Mouse (Mus musculus) embryonic facial prominence, embryonic 12.5 days (tissue): ENCODE measurements around the gene Padi2. TPM values are rescaled to one million over a fixed set of nuclear protein-coding genes. Genes with fewer than 3 reads are reported as not detected.

Experiments
- ATAC-seq: fragments of 200-750 bp; cut with Nextera tagmentation; 2 replicates; pipeline ENCODE4 v1.8.0; 2017; ENCODE audit not compliant: insufficient number of reproducible peaks, insufficient read depth, low FRiP score, low TSS enrichment
- H3K27ac ChIP-seq: fragments of 300-500 bp; sonication (generic); 2 replicates; pipeline ENCODE4 v1.5.1; 2016; ENCODE audit warnings: mild to moderate bottlenecking
- H3K27me3 ChIP-seq: fragments of 300-500 bp; sonication (generic); 2 replicates; pipeline ENCODE4 v1.6.1; 2016; ENCODE audit warnings: mild to moderate bottlenecking, moderate library complexity
- H3K36me3 ChIP-seq: fragments of 300-500 bp; sonication (generic); 2 replicates; pipeline ENCODE4 v1.6.1; 2016; ENCODE audit warnings: mild to moderate bottlenecking
- H3K4me1 ChIP-seq: fragments of 300-500 bp; sonication (generic); 2 replicates; pipeline ENCODE4 v1.6.1; 2016
- H3K4me2 ChIP-seq: fragments of 300-500 bp; sonication (generic); replicated peaks from 2 replicates; pipeline ENCODE4 v1.6.1; 2016; ENCODE audit warnings: mild to moderate bottlenecking, moderate library complexity
- H3K4me3 ChIP-seq: fragments of 300-500 bp; sonication (generic); 2 replicates; pipeline ENCODE4 v1.5.1; 2016; ENCODE audit warnings: mild to moderate bottlenecking
- H3K9ac ChIP-seq: fragments of 300-500 bp; sonication (generic); 2 replicates; pipeline ENCODE4 v1.6.1; 2016; ENCODE audit warnings: mild to moderate bottlenecking, moderate library complexity
- H3K9me3 ChIP-seq: fragments of 300-500 bp; sonication (generic); 2 replicates; pipeline ENCODE4 v1.6.1; 2016; ENCODE audit warnings: mild to moderate bottlenecking, moderate library complexity
- WGBS: fragments of 180-500 bp; shearing (Covaris S2); methylation state at CpG from one replicate; pipeline ENCODE4 v1.1.7; 2016; 5-methylcytosine and 5-hydroxymethylcytosine counted together
- polyA plus RNA-seq: library from polyadenylated mRNA; unstranded; fragments of >200 nt; fragmentation: Nextera tagmentation; extraction: Ambion mirVana; gene quantifications from 2 replicates; pipeline ENCODE4 v1.2.1, GENCODE M21; 2016

Gene Padi2
- 3.0 and 3.6 TPM in 2 replicates for polyA plus RNA-seq

DNA sequence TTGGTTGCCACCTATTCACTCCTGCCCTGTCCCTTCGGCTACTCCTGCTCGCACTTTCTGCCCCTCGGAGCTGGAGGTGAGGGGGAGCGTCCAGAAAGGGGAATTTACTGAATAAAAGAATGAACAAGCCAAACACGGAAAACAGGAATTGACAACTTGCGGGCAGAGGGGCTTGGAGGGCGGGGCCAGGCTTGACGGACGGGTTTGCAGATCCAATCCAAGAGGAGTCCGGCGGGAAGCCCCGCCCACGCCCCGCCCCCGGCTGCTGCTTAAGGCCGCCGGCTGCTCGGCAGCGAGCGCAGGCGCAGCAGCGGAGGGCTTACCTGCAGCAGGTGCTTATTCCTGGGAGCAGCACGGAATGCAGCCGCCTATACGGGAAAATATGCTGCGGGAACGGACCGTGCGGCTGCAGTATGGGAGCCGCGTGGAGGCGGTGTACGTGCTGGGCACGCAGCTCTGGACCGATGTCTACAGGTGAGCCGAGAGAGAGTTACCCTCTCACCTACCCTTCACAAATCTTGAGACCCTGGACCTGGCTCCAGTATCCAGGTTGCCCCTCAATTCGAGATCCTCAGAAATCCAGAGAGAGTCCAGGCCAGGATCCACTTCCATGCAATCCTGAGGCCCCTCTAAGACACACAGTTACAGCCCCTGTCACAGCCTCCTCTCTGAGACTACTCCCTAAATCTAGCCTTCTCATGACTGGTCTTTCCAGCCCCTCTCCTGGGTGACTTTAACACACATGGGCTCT, at the start of gene Padi2:
Gene Padi2 (plus strand): TSS at position 269 of the 751 bp plus-strand sequence.
- Histone ChIP-seq H3K9ac (0 out of 2 replicates have a peak within 1 kb of the TSS, but pooled peaks have one; percentile 21), H3K27me3 (peaks cover 48% of the 10 kb centered on the region)
- 3% methylated on average over 37 of the region's 37 CpGs for WGBS

DNA sequence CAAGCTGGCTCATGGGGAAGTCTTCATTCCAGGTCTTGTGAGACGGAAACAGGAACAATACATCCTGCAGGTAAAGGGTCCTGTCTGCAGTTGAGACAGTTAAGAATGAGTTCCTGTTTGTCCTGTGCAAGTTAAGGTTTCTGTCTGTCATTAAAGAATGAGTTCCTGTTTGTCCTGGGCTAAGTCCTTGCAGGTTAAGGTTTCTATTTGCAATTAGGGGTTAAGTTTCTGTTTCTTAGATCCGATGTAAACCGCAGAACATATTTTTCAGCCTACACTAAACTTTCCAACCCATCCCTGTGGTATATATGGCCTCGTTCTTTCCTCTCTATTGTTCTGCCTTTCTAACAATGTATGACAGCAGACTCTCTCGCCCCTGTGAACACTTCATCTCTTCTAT, 49.1 kb upstream of the Padi2 start:
- WGBS = 73% methylated on average over 5 of the region's 5 CpGs
- no peak overlapping the region for H3K27ac ChIP-seq
- no peak overlapping the region for H3K9ac ChIP-seq
- no peaks in the 10 kb centered on the region for H3K27me3 ChIP-seq
- H3K36me3 ChIP-seq = no peaks in the 10 kb centered on the region
- H3K4me3 ChIP-seq = no peak overlapping the region
- H3K4me1 ChIP-seq = no peaks in the 10 kb centered on the region
- no peak overlapping the region for H3K4me2 ChIP-seq
- no peak for ATAC-seq
- H3K9me3 ChIP-seq = no peaks in the 10 kb centered on the region

More for the DNA sequence above, at the start of gene Padi2:
- H3K27ac ChIP-seq = no peak within 1 kb of the TSS
- H3K9me3 ChIP-seq = no peaks in the 10 kb centered on the region
- no peaks in the 10 kb centered on the region for H3K36me3 ChIP-seq
- H3K4me2 ChIP-seq = peak within 1 kb of the TSS; percentile 52
- peak within 1 kb of the TSS; percentile 22 for H3K4me3 ChIP-seq
- 0 out of 2 replicates have a peak, but pooled peaks have one; percentile 36 for ATAC-seq
- peaks cover 7% of the 10 kb centered on the region for H3K4me1 ChIP-seq

DNA sequence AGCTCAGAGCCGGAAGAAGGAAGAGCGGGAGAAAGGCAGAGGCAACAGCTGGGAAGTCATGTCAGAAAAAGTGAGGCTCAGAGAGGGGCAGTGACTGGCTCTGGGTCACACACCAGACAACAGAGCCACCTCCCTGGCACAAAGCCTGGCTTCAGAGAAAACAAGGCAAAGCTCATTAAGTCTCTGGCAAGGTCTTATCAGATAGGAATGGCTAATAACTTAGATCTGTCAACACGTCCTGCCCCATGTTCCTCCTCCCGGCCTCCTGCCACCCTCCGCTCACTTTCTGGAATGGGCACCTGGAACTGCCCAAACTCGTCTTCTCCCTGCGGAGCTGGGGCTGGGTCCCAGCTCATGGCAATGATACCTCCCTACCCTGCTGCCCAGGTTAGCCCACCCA, 48.3 kb upstream of the Padi2 start:
- WGBS = 84% methylated on average over 7 of the region's 7 CpGs
- Histone ChIP-seq H3K27ac (no peak overlapping the region), H3K27me3 (no peaks in the 10 kb centered on the region), H3K4me2 (no peak overlapping the region), H3K4me3 (no peak overlapping the region), H3K9me3 (no peaks in the 10 kb centered on the region), H3K4me1 (no peaks in the 10 kb centered on the region), H3K36me3 (no peaks in the 10 kb centered on the region), H3K9ac (no peak overlapping the region)
- ATAC-seq = no peak

DNA sequence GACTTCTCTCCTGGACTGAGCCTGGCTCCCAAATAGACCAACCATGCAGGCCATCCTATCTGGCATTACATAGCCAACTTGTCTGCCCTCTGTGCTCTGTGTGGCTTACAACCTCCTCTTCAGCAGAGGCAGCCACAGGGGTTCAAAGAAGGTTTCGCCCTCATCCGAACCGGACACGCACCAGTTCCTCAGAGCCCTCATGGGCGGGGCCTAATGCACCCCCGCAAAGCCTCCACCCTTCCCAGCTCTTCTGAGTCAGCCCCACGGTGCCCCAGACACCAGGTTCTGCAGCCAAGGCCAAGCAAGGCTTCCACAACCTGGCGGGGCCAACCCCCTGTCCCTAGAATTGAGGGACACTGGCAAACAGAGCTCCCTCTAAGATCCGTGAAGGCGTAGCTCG, 46.9 kb upstream of the Padi2 start:
- H3K4me3 ChIP-seq = no peak overlapping the region
- no peaks in the 10 kb centered on the region for H3K27me3 ChIP-seq
- H3K27ac ChIP-seq = no peak overlapping the region
- no peaks in the 10 kb centered on the region for H3K4me1 ChIP-seq
- H3K9ac ChIP-seq = no peak overlapping the region
- no peak for ATAC-seq
- 80% methylated on average over 11 of the region's 11 CpGs for WGBS
- H3K4me2 ChIP-seq = no peak overlapping the region
- H3K9me3 ChIP-seq = no peaks in the 10 kb centered on the region
- H3K36me3 ChIP-seq = no peaks in the 10 kb centered on the region

DNA sequence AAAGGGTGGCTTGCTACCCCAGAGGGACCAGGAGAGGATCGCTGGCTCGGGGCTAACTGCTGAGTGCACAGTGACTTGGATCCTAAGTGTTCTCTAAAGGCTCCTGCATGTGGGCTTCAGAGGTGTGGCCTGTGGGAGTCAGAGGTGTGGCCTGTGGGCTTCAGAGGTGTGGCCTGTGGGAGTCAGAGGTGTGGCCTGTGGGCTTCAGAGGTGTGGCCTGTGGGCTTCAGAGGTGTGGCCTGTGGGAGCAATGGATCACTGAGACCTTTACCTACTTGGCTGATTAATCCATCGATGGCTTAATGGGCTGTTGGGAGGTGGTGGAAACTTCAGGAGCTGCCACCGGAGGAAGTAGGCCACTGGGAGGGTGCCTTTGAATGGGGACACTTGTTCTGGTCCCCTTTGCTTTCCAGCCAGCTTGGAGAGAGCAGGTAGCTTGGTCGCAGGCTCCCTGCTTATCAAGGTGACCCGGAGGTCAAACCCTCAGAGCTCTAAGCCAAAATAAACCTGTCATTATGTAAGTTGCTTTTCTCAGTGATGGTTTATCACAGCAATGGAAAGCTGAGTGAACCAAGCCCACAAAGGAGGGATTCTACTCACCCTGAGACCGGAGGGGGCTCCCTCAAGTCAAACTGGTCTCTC, 45.9 kb upstream of the Padi2 start:
- no peak for ATAC-seq
- Histone ChIP-seq H3K36me3 (no peaks in the 10 kb centered on the region), H3K27ac (no peak overlapping the region), H3K4me2 (no peak overlapping the region), H3K4me3 (no peak overlapping the region), H3K4me1 (no peaks in the 10 kb centered on the region), H3K9ac (no peak overlapping the region), H3K9me3 (no peaks in the 10 kb centered on the region), H3K27me3 (no peaks in the 10 kb centered on the region)
- 59% methylated on average over 7 of the region's 7 CpGs for WGBS

DNA sequence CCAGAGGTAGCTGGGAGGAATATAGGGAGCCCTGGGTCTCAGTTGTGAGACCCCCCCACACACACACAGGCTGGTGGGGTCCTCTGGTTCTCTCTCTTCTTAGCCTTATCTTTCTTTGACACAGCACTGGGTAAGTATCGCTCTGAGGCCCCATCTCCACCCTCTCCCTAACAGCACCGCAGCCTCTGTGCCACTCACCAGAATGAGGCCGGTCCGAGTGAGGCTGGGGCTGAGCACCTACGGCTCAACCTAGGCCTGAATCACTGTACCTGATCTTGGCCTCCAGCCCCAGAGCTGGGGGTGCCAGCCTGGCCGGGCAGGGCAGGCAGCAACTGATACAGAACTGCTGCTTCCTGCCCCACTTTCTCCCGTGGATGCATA, 45.4 kb upstream of the Padi2 start:
- ATAC-seq = no peak
- Histone ChIP-seq H3K4me1 (no peaks in the 10 kb centered on the region), H3K4me3 (no peak overlapping the region), H3K4me2 (no peak overlapping the region), H3K36me3 (no peaks in the 10 kb centered on the region), H3K27ac (no peak overlapping the region), H3K9me3 (no peaks in the 10 kb centered on the region), H3K9ac (no peak overlapping the region), H3K27me3 (no peaks in the 10 kb centered on the region)
- WGBS = 86% methylated on average over 7 of the region's 7 CpGs

DNA sequence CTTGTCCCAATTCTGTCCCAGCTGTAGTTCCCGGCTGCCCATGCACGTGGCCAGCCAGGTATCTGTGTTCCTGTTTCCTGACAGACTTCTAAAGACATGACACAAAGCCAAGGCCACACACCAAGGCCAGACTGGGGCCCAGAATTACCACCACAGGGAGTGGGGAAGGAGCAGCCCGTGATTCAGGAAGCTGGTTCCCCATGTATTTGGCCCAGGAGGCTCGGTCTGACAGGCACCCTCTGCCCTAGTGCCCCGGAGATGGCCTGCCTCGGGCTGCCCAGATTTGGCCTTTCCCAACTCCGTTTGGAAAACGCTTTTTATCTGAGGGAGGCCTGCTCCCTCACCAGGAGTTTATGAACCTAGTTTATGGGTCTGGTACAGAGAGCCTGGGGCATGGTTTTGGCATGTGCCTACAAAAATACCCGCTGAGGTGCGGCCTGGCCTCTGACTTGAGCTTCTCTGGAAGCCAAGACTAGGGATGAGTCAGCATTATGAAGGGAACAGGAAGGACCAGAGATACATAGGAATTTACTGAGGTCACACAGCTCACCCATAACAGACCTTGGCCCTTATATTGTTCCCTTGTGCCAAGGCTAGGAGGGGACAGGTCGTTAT, 44.0 kb upstream of the Padi2 start:
- Histone ChIP-seq H3K4me1 (no peaks in the 10 kb centered on the region), H3K27ac (no peak overlapping the region), H3K36me3 (no peaks in the 10 kb centered on the region), H3K9me3 (no peaks in the 10 kb centered on the region), H3K9ac (no peak overlapping the region), H3K4me3 (no peak overlapping the region), H3K27me3 (no peaks in the 10 kb centered on the region), H3K4me2 (no peak overlapping the region)
- 80% methylated on average over 11 of the region's 11 CpGs for WGBS
- ATAC-seq = no peak

DNA sequence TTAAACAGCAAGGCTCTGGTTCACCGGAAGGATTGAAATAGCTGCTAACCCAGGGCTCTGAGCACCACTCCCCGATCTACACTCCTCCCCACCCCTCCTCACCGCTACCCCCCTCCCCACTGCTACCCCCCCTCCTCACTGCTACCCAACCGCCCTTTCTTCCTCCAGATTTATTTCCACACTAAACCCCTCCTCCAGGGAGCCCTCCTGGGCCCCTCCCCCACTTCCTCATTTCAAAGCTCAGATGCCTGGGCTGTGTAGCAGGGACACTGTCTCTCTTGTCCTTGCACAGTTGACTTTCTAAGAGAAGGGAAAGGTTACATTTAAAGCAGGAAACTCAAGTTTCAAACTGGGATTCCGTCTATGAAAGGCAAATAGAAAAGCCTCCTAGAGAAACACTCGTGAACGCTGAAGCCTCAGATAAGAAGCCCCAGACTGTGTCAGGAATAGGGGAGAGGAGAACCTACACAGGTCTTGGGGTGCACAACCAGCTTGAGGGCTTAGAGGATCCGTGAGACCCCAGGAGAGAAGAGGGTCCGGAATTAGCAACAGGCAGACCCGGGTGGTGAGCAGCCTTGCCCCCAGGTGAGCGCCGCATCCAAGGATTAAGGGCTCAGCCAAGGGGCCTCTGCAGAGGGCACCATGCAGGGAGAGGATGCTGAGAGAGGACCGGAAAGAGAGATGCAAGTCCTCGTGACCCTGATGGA, 37.5 kb upstream of the Padi2 start:
- Histone ChIP-seq H3K36me3 (no peaks in the 10 kb centered on the region), H3K4me1 (peaks cover 18% of the 10 kb centered on the region; the same call in 1 of the 2 replicates), H3K27me3 (no peaks in the 10 kb centered on the region), H3K9me3 (peaks cover 7% of the 10 kb centered on the region; the same call in 1 of the 2 replicates), H3K9ac (no peak overlapping the region), H3K4me2 (peak overlapping the region; percentile 32), H3K4me3 (no peak overlapping the region), H3K27ac (0 out of 2 replicates have a peak overlapping the region, but pooled peaks have one; percentile 23)
- ATAC-seq = 0 out of 2 replicates have a peak, but pooled peaks have one; percentile 48
- WGBS = 2% methylated on average over 14 of the region's 14 CpGs

DNA sequence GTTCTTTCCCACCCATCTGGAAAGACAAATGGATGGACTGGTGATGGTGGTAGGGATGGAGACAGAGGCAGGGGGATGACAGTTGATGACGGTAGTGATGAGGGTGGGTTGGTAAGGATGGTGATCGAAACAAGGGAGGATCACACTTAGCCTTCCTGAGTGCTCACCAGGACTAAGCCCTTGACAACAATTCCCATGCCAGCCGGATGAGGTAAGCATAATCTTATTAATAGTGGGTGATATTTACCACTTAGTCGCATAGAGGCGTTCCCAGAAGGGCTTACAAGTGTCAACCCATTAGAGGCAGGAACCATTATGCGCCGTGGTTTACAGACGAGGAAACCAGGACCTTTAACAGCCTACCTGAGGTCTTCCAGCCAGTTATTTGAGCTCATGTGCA, 36.2 kb upstream of the Padi2 start:
- no peak overlapping the region for H3K4me2 ChIP-seq
- peaks cover 14% of the 10 kb centered on the region; the same call in 1 of the 2 replicates for H3K9me3 ChIP-seq
- no peak overlapping the region for H3K9ac ChIP-seq
- ATAC-seq = no peak
- H3K27me3 ChIP-seq = no peaks in the 10 kb centered on the region
- 89% methylated on average over 8 of the region's 8 CpGs for WGBS
- H3K4me3 ChIP-seq = no peak overlapping the region
- peaks cover 18% of the 10 kb centered on the region; the same call in 1 of the 2 replicates for H3K4me1 ChIP-seq
- no peaks in the 10 kb centered on the region for H3K36me3 ChIP-seq
- no peak overlapping the region for H3K27ac ChIP-seq

DNA sequence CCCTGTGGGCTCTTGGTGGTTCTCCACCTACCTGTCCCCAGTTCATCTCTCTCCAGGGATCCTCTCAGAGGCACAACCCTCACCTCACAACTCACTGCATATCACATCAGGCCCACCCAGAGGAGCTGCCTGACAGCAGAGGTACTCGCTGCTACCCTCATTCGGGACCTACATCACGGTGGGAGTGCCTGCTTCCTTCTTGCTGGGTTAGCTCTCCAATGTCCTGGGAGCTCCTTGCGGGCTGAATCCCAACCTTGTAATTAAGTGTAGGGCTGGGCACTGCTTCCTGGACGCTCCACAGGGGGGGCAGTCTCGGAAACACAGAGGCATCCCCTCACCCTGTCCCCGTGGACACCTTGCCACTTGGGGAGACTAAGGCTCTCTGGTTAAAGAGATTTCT, 35.3 kb upstream of the Padi2 start:
- H3K36me3 ChIP-seq = no peaks in the 10 kb centered on the region
- no peak overlapping the region for H3K4me3 ChIP-seq
- WGBS = 75% methylated on average over 7 of the region's 7 CpGs
- H3K27me3 ChIP-seq = no peaks in the 10 kb centered on the region
- no peak for ATAC-seq
- H3K27ac ChIP-seq = no peak overlapping the region
- no peak overlapping the region for H3K4me2 ChIP-seq
- H3K9me3 ChIP-seq = peaks cover 14% of the 10 kb centered on the region; the same call in 1 of the 2 replicates
- no peak overlapping the region for H3K9ac ChIP-seq
- peaks cover 18% of the 10 kb centered on the region; the same call in 1 of the 2 replicates for H3K4me1 ChIP-seq

DNA sequence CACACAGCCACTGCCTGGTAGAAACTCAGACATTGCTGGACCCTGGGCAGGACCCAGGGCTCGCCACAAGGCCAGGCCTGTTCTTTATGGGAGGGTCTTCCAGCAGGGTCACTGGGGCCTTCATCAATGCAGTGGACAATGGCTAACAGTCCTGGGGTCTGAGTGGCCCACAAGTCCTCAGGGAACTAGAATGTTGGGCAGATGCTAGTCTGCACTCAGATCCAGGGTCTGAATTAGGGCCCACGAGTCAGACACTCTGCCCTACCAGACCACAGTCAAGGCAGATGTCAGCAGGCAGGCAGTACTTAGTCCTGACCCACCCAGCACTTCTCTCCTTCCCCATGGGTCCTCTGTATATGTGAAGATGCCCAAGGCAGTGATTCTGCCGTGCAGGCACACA, 34.8 kb upstream of the Padi2 start:
- no peak for ATAC-seq
- H3K4me1 ChIP-seq = peaks cover 18% of the 10 kb centered on the region; the same call in 1 of the 2 replicates
- WGBS = 84% methylated on average over 3 of the region's 3 CpGs

More for the DNA sequence above, 34.8 kb upstream of the Padi2 start:
- no peak overlapping the region for H3K4me2 ChIP-seq
- H3K4me3 ChIP-seq = no peak overlapping the region
- H3K9me3 ChIP-seq = peaks cover 14% of the 10 kb centered on the region; the same call in 1 of the 2 replicates
- H3K27me3 ChIP-seq = no peaks in the 10 kb centered on the region
- H3K36me3 ChIP-seq = no peaks in the 10 kb centered on the region
- no peak overlapping the region for H3K9ac ChIP-seq
- H3K27ac ChIP-seq = no peak overlapping the region
